ENCODE assay signal across 16 mouse cellular contexts in genomic region chr15:86050170-86050743, GRCm38 (mm10). TPM values are rescaled to one million over a fixed set of nuclear protein-coding genes. Genes with fewer than 3 reads are reported as not detected.
DNase-seq lines count a peak whose midpoint lies in the region; ATAC-seq and TF ChIP-seq lines count a peak whose summit lies in the region.
"Had no signal": no experiment of that assay in that cellular context is flagged by ENCODE, and none has a peak within 500 bp of the region (broad histone marks: within the 10 kb centered on the region; RNA-seq: fewer than 3 reads in every experiment).

No protein-coding gene starts in this region.

- peak overlapping the region; percentile 46 for H3K4me2 ChIP-seq in liver, embryonic 14.5 days (ENCODE audit: low read depth)
- H3K4me2 ChIP-seq in midbrain, embryonic 13.5 days (replicated peaks), result no peak overlapping the region
- H3K4me2 ChIP-seq: heart, embryonic 15.5 days; limb, embryonic 12.5 days; midbrain, embryonic 15.5 days; neural tube, embryonic 12.5 days had no signal

- no peak for DNase-seq in cerebellum, adult 8-10 months
- peak; percentile 47 for DNase-seq in left cerebral cortex, postnatal 4 days
- no peak for DNase-seq in left cerebral cortex, postnatal 36 days (ENCODE audit: low spot score in 2 of 2)
- DNase-seq in cerebellum, adult 18-20 months, result peak; percentile 42 to 46
- DNase-seq in liver, embryonic 14.5 days (ENCODE audit: low read depth in 3 of 3, low spot score in 3 of 3), result no peak
- DNase-seq in adrenal gland, postnatal 10 days, result no peak
- DNase-seq: lung, postnatal 14 days; spleen, adult 18-20 months had no signal

- no peaks in the 10 kb centered on the region for H3K36me3 ChIP-seq in liver, embryonic 14.5 days (replicated peaks; ENCODE audit: control insufficient read depth, insufficient read depth, low read depth)
- H3K36me3 ChIP-seq in midbrain, embryonic 13.5 days, result no peaks in the 10 kb centered on the region
- H3K36me3 ChIP-seq: forebrain, embryonic 10.5 days; heart, embryonic 15.5 days; limb, embryonic 12.5 days; midbrain, embryonic 15.5 days; neural tube, embryonic 12.5 days had no signal

- intact Hi-C loops in left cerebral cortex, postnatal 4 days (cut with DNase I), result no loop called here
- intact Hi-C loops in left cerebral cortex, postnatal 36 days (cut with DNase I), result loop anchor here (10.0 kb wide), 1 partner anchor 165 kb away; the partner anchor contains the start of gene Tbc1d22a

- peaks cover 23 to 37% of the 10 kb centered on the region in 2 experiments for H3K4me1 ChIP-seq in liver, embryonic 14.5 days (replicated peaks; ENCODE audit: control insufficient read depth in 2 of 2, insufficient read depth in 2 of 2, low read length in 1 of 2)
- no peaks in the 10 kb centered on the region for H3K4me1 ChIP-seq in midbrain, embryonic 13.5 days (replicated peaks)
- H3K4me1 ChIP-seq: neural tube, embryonic 12.5 days had no signal

- peak overlapping the region; percentile 41; the same call in 1 of the 2 replicates for H3K9ac ChIP-seq in liver, embryonic 14.5 days (replicated peaks)
- H3K9ac ChIP-seq in midbrain, embryonic 13.5 days (replicated peaks), result no peak overlapping the region
- H3K9ac ChIP-seq: heart, embryonic 15.5 days; limb, embryonic 12.5 days; midbrain, embryonic 15.5 days; neural tube, embryonic 12.5 days had no signal

- peak overlapping the region; percentile 82 for H3K27ac ChIP-seq in liver, embryonic 14.5 days
- H3K27ac ChIP-seq in midbrain, embryonic 13.5 days, result no peak overlapping the region
- H3K27ac ChIP-seq: forebrain, embryonic 10.5 days; heart, embryonic 15.5 days; kidney, postnatal 0 days; limb, embryonic 12.5 days; midbrain, embryonic 15.5 days; neural tube, embryonic 12.5 days had no signal

- 0 out of 2 replicates have a peak, but pooled peaks have one; percentile 28 for ATAC-seq in cerebellum, adult (ENCODE audit: insufficient number of reproducible peaks, low FRiP score, low TSS enrichment)
- no peak for ATAC-seq in liver, embryonic 14.5 days (ENCODE audit: insufficient read depth)
- no peak for ATAC-seq in midbrain, embryonic 13.5 days
- ATAC-seq: midbrain, embryonic 15.5 days had no signal

- H3K27me3 ChIP-seq in liver, embryonic 14.5 days (ENCODE audit: control insufficient read depth, insufficient read depth, low read length), result no peaks in the 10 kb centered on the region
- H3K27me3 ChIP-seq in midbrain, embryonic 13.5 days, result no peaks in the 10 kb centered on the region
- H3K27me3 ChIP-seq: heart, embryonic 15.5 days; midbrain, embryonic 15.5 days; neural tube, embryonic 12.5 days had no signal

- TF ChIP-seq CTCF in liver, embryonic 14.5 days (IDR thresholded peaks at IDR 0.05; ENCODE audit: low read depth), result peak; percentile 21; the same call in 1 of the 2 replicates

- 47% methylated on average over 4 of the region's 4 CpGs for WGBS in liver, embryonic 14.5 days (ENCODE audit: insufficient replicate concordance)
- 84% methylated on average over 4 of the region's 4 CpGs for WGBS in midbrain, embryonic 13.5 days

- H3K4me3 ChIP-seq in liver, embryonic 14.5 days (ENCODE audit: insufficient read depth in 1 of 2, low read depth in 2 of 2, low read length in 2 of 2), result peak overlapping the region in 1 of 2 experiments; percentile 0; a peak in 3 of 4 replicates
- H3K4me3 ChIP-seq in midbrain, embryonic 13.5 days (replicated peaks), result no peak overlapping the region
- H3K4me3 ChIP-seq: forebrain, embryonic 10.5 days; heart, embryonic 15.5 days; limb, embryonic 12.5 days; midbrain, embryonic 15.5 days; neural tube, embryonic 12.5 days had no signal

- no peaks in the 10 kb centered on the region for H3K9me3 ChIP-seq in liver, embryonic 14.5 days (ENCODE audit: control insufficient read depth, low read length)
- no peaks in the 10 kb centered on the region for H3K9me3 ChIP-seq in midbrain, embryonic 13.5 days
- H3K9me3 ChIP-seq: forebrain, embryonic 10.5 days; heart, embryonic 15.5 days; limb, embryonic 12.5 days; midbrain, embryonic 15.5 days; neural tube, embryonic 12.5 days had no signal

- TF ChIP-seq EP300 in liver, embryonic 14.5 days (IDR thresholded peaks at IDR 0.05; ENCODE audit: low read depth), result no peak

RNA-seq across cellular contexts. Expression of gene Gramd4, which starts 7.2 kb away (rescaled TPM):
- total RNA-seq in left cerebral cortex, postnatal 4 days (2021), result 10 to 100 TPM; 52.0 to 57.8 TPM
- total RNA-seq in left cerebral cortex, postnatal 36 days (2021), result 10 to 100 TPM; 34.9 to 49.4 TPM
- 6.1 and 7.5 TPM in 2 replicates for polyA plus RNA-seq in liver, embryonic 14.5 days (2012; rRNA removed)
- polyA plus RNA-seq in liver, embryonic 14.5 days (2014; fragmentation: Nextera tagmentation; extraction: Ambion mirVana), result 2.5 and 4.0 TPM in 2 replicates
- 10 to 100 TPM; 13.9 to 22.1 TPM for total RNA-seq in adrenal gland, postnatal 10 days (2021)
- polyA plus RNA-seq in midbrain, embryonic 13.5 days (2015; fragmentation: Nextera tagmentation; extraction: Ambion mirVana), result 31.3 and 34.3 TPM in 2 replicates

RNA-seq across cellular contexts. Expression of gene Celsr1, which starts 16.7 kb away (rescaled TPM):
- total RNA-seq in left cerebral cortex, postnatal 4 days (2021), result 1 to 10 TPM; 5.0 to 5.2 TPM
- total RNA-seq in left cerebral cortex, postnatal 36 days (2021), result 1 to 10 TPM; 3.4 to 4.3 TPM
- 0.11 and 0.12 TPM in 2 replicates for polyA plus RNA-seq in liver, embryonic 14.5 days (2012; rRNA removed)
- 0.06 and 0.09 TPM in 2 replicates for polyA plus RNA-seq in liver, embryonic 14.5 days (2014; fragmentation: Nextera tagmentation; extraction: Ambion mirVana)
- 1 to 10 TPM; 4.4 to 6.5 TPM for total RNA-seq in adrenal gland, postnatal 10 days (2021)
- polyA plus RNA-seq in midbrain, embryonic 13.5 days (2015; fragmentation: Nextera tagmentation; extraction: Ambion mirVana), result 2.0 and 2.7 TPM in 2 replicates

Comparison
In these comparisons a context has a peak if more than half of its experiments do, and no peak if none do; other contexts are left out.
1. DNase-seq: peak in left cerebral cortex, postnatal 4 days (single experiment) and cerebellum, adult 18-20 months (2 of 2); none in cerebellum, adult 8-10 months (single experiment), left cerebral cortex, postnatal 36 days (0 of 2), liver, embryonic 14.5 days (0 of 3) and adrenal gland, postnatal 10 days (single experiment).